Mouse (Mus musculus) induced T-regulatory cell, adult 2 months (primary cell): ENCODE measurements at regions not wholly inside any gene's neighbourhood (a gene's known extent, or its start where the extent isn't known, plus 50 kb on each side); places are given as distances from the start of the nearest gene placed in this dataset.

Experiments
- DNase-seq: peaks from one replicate; pipeline ENCODE4 v3.0.0-alpha.2; 2012; ENCODE audit warnings: low read depth

DNA sequence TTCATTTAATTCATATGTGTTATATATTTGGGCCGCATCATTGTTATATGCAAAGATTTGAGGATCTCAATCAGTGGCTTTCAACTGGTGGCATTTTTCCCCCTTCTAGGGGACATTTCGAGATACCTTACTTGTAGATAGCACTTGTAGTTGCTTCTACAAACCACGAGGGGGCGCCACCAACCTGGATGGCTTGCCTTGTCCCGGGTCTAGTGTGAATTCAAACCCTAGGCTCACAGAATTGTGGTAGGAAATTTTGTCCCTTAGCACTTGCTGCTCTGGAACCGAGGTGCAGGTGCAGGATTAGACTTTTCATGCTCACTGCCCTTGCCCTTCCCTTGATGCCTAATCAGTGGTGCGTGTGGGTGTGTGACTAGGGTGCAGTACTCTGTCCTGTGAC lies 252.2 kb downstream of the Uaca start:
- peak; percentile 74 for DNase-seq

DNA sequence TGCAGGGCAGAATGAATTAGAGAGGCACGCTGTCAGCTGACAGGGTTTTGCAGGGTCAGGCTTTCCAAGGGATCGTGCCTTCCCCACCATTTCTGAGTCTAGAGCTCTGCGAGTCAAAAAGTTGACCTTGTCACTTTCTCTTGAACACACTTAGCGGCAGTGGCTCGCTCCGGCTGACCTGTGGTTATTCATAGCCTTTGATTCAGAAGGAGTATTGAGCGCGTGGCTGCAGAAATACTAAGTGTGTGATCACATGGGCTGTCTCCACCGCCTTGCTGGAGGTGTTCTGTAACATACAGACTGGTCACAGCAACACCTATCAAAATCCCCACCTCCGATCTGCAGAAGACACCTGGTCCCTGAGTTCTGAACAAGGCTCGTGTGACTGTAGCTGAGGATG lies 252.9 kb downstream of the Uaca start:
- DNase-seq = no peak

DNA sequence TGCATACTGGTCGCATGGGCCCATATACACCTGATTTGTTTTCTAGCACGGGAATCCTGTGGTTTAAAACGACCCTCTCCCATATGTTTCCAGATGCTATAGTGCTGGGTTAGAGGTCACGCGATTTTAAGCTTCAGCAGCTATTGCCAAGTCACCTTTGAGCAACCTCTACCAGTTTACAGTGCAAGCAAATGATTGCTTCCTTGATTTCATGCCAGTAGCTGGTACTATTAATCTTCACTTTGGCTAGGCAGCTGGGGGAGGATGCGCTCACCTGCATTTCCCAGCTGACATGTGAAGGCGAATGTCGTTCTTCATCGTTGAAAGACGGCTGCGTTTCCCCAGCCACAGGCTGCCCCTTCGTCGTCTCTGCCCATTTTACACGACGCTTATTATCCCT lies 254.2 kb downstream of the Uaca start:
- DNase-seq = no peak

DNA sequence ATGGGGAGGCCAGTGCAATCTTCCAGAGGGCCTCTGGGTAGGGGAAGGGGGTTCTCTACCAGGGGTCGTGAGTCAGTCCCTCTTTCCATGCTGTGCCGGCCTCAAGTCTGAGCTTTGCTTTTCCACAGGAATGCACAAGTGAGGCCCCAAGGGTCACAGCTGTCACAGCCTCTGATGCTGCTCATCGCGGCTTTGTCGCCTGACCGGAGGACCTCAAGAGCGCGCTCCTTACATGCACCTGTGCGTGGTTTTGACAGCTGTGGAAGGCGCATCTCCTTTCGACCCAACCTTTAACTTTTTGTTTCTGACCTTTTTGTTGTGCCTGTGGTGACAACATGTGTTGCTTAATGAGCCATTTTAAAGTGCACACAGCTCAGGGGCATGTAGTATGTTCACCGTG lies 258.3 kb downstream of the Uaca start:
- no peak for DNase-seq

DNA sequence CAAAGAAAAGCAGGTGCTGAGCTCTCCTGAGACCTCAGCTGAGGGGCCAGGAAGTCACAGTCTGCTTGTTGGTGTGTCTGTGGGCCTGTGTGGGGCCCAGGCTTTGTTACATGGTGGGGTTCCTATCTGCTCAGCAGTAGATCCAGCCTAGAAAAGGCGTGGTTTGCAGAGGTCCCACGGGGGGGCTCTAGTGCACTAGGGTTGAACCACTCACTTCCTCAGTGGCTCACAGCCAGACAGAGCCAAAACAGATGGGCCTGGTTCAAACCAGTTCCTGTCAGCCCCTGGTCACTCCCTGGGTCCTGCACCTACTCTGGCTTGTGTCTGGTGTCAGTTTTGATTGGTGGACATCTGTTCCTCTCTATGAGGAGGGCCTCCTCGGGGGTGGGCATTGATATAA lies 260.1 kb downstream of the Uaca start:
- DNase-seq = peak; percentile 60

DNA sequence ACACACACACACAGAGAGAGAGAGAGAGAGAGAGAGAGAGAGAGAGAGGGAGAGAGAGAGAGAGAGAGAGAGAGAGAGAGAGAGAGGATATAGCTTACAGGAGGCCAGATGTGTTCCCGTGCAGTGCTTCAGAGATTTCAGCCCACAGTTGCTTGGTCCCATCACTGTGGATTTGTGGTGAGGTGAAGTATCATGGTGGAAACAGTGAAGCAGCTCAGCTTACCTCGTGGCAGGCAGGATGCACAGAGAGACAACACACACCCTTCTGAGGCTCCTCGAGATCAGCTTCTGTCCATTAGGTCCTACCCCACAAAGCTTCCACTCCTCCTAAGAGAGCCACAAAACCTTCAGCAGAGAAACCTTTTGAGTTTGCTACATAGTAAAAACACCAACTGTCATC lies 261.1 kb downstream of the Uaca start:
- DNase-seq = peak; percentile 45

DNA sequence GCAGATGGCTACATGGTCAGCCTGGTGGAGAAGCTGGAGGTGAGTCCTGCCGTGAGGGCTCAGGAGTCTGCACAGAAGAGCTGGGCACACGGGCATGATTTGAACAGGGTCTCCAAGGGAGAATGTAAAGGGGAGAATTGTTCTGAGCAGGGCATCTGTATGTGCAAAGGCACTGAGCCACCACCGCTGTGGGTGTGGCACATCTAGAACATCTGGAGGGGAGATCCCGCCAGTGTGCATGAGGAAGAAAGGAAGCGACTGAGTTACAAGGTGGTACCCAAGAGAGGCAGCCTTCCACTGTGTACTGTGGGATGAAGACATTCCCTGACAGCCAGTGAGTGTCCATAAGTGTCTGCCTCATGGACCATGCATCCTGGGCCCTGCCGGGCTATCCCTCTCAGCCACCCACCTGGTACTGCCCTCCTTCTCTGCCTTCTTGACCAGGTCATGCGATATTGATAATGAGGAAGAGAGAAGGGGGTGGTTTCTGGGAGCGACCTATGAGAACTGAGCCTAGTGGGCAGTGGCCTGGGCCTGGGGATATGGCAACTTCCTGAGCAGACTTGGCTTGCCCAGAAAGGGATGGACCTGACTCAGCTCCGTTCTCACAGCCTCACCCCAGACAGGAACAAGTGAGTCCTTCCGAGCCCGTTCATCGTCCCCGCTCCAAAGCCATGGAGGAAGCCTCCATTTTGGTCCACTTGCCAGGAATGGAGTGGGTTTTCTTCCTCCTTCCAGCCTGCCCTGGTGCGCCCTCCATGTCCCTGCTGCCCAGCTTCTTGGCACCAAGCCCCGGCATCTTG lies 261.8 kb downstream of the Uaca start:
- peak; percentile 29 for DNase-seq

DNA sequence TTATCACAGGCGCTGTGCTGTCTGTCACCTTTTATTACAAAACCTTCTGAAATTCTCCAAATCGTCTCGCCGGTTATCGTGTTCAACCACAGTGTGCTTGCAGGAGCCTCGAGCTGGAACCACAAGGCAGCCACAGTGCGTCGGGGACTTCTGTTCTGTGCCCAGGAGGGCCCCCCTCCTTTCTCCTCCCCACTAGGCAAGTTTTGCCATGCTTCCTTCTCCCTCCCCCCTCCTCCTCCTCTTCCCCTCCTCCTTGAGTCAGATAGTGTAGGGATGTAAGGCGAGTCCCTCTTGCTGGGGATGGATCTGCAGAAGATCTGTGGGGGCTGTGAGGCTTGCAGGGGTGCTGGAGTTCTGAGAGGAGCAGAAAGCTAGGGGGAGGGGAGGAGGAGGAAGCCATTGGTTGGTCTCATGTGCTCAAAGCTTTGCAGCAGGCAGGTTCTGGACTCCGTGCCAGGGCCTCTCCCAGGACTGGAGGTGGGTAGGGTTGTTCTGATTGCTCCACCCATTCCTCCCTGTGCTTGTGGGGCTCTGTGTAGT lies 262.5 kb downstream of the Uaca start:
- peak; percentile 66 for DNase-seq

DNA sequence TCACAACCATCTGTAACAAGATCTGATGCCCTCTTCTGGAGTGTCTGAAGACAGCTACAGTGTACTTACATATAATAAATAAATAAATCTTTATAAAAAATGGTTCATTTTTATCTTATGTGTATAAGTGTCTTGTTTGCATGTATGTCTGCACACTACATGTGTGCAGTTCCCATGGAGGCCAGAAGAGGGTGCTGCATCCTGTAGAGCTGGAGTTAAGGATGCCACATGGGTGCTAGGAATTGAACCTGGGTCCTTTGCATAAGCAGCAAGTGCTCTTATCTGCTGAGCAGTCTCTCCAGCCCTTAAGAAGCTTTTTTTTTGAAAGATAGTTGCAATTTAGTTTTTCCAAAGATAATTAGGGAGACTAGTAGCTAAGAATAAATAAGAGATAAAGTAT lies 264.9 kb downstream of the Uaca start:
- peak; percentile 23 for DNase-seq

DNA sequence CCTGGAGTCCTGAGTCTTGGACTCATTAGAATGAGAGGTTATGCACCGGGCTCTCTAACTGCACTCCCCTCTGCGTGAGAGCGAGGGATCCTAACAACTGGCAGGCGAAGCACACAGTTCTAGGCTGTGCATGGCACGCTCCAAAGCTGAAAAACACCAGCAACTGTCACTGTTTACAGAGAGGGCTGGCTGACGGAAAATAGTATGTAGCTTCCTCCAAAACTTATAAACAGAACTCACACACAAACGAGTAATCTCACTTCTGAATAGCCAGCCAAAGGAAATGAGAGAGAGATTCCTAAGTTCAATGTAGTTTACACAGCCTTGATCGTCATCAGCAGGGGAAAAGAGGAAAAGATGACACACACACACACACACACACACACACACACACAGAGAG lies 266.6 kb downstream of the Uaca start:
- DNase-seq = no peak

DNA sequence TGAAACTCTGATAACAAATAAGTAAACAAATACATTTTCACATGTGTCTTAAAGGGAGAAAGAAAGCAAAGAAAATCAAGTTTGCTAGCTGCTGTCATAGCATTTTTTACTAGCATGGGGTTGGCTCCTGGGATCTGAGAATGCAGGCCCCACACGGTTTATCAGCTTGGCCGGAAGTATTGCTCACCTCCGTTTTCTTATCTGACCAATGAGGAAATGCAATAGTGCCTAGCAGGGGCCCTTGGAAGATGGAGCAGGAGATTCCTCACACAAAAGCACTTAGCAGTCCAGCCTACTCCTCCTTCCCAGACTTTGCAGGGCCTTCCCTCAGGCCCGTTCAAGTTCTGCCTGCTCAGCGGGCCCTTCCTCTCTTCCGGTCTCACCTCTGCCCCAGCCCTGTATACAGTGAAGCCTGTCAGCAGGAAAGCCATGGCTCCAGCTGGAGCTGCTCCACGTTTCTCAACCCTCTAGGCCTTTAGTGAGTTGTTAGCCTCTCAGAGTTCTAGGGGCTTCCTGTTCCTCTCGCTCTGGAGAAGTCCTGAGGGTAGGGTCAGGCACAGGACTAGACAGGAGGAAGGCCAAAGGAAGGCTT lies 270.5 kb downstream of the Uaca start:
- DNase-seq = no peak

DNA sequence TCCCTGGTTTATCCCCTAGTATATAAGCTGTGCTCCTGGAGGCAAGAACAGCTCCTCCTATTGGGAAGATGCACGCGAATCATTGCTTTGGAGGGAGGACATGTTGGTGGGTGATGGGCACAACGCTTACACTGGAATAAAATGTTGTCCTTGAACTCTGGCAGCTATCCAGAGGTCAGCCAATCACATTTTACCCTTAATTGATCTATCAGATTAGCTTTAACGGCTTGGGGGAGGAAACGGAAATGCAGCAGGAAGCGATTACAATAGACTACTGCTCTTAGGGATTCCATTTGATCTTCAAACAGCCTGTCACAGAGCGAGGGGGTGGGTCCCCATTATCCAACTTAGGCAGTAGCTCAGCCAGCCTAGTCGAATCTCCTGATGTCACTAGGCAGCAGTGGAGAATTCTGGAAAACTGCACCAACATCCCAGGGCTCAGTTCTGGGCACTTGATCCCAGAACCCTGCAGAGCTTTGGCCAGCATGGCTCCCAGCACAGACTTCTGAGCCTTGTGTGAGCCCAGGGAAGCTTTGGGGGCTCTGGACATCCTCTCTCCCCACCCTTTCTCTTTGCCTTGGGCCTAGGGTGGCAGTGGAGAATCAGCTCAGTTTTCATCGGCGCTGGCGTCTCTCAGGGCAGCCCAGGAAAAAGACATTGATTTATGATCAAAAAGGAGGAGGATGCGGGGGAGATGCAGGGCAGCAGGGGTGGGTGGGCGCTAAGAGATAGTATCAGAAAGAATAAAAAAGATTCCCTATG lies 275.4 kb downstream of the Uaca start:
- DNase-seq = peak; percentile 21

DNA sequence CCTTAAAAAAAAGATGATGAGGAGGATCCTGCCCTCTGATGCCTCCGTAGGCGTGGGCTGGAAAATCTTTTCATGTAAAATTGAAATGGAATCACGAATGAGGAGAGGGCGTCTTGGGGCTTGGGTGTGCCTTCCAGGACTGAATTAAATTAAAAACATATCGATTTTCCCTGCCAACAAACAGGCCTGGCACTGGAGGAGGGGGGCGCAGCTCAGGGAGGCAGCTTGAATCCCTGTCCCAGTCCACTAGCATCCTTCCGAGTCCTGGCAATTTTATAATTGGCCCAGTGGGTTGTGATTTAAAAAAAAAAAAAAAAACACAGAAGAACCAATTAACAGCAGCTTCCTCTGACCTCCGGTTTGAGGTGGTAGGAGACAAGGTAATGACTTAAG lies 276.0 kb downstream of the Uaca start:
- no peak for DNase-seq

DNA sequence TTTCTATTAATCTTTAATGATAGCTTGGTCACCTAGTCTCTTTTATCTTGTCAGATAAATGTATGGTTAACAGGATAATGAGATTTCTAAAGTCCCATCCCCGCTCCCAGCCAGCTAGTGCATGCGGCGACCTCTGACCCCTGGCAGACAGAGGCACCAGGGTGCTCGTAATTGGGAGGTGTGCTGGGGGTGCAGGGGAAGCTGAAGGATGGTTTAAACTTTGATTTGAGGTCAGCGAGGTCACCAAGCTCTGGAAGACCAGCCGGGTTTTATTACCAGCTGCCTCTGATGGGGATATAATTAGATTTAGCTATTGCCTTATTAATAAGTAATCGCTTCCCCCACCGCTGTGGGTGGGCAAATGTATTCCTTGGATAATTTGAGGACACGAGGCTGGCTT lies 276.5 kb downstream of the Uaca start:
- no peak for DNase-seq

DNA sequence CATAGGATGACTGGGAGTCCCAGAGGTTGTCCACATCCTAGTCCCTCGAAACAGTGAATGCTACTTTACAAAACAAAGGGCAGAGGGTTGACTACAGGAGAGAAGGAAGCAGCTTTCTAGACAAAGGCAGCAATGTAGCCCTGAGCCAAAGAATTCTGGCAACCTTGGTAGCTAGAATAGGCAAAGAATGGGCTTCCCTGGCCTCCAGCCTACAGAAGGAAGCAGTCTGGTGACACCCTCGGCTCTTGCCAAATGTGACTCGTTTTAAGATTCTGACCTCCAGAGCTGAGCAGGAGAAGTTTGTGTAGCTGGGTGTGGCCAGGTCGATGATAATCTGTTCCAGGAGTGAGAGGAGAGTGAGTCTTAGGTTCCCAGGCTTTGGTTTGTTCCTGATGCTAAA lies 279.1 kb downstream of the Uaca start:
- DNase-seq = no peak

DNA sequence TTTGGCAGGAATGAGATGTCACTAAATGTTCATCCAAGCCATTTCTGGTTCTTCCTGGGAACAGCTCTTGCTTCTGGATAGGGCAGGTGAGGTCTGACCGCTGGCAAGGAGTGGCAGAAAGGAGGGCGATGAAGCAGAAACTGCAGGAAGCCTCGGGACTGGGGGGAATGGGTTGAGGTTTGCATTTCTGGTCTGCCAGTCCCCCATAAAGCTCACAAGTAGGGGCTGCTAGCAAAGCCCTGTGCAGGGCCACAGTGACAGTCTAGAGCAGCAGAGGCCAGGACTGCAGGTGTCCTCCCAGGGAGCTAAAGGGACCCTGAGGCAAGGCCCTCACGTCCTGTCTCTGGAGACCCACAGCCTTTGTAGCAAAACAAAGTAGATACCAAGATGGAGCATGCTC lies 280.7 kb downstream of the Uaca start:
- DNase-seq = no peak

DNA sequence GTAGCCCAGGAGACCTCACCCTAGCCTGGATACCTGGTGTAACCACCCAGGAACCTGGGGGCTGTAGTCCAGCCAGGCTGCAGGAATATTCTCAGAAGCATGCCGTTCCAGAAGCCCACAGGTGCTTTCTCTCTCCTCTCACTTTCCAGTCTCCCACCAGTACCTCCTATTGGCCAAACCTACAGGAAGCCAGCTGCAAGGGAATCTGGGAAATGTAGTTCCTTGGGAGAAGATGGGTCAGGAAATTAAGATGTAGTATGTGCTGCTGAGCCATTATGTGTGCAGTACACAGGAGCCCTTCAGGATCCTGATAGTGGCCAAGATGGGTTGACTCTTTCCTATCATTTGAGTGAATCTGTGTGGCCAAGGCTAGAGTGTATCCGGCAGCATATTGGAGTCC lies 282.8 kb downstream of the Uaca start:
- DNase-seq = no peak

DNA sequence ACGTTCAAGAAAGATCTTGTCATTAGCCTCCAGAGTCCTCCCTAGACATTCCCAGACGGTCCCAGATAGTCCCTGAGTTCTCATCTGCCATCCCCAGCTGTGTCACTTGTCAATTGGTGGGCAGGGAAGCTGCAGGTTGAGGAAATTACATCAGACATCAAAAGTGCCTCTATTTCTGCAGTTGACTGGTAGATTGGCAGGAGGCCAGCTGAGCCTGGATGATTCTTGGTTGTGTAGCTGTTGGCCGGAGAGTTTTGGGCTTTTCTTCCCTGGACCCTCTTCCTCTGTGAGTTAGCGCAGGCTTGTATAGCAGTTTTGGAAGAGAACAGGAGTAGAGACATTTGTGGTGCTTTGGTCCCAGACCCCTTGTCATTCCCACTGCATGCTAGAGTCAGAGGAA lies 283.5 kb downstream of the Uaca start:
- no peak for DNase-seq

DNA sequence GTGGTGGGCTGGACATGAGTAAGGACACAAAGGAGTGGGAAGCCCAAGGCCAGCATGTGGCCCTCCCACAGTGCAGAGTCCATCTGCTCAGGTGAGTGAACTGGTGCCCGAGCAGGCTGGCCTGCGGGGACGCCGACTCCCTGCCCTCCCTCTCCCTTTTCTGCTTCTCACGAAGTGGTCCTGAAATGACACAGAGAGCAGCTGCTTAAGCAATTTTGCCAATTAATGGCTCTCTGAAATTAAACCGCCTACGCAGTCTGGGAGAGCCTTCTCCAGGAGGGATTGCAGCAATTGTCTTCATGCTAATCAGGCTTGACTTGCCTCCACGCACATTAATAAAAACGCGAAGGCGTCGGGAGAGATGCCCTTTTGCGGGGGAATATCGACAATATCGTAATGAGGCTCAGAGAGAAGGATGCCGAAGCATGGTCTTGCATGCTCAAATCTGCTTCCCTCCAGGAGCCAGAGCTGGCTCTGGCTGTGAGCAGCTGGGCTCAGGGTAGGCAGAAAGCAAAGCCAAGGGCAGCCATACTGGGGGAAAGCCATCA lies 287.2 kb downstream of the Uaca start:
- no peak for DNase-seq

DNA sequence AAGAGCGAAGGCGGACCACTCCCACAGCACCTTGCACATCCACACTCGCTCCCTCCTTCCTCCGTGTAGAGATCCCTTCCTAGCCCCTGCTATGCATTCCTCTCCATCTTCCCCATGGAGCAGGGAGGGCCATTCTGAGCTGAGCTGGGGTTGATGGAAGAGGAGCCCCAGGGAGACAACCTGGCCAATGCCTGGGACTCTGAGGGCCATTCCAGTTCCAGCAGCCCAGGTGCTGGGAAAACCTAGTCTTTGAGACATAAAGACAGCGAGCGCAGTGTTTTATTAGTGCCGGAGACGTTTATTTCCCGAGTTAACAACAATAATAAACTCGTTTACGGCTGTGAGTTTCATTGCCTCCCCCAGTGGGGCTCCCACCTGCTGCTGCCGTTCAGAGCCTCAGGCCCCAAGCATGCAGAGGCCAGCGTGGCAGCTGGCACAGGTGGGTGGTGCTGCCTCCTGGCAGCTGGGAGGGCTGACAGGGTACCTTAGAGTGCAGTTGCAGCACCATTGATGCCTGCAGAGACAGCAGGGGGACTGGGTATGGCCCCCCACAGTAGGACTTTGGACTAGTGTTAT lies 287.4 kb upstream of the Tle3 start:
- no peak for DNase-seq

DNA sequence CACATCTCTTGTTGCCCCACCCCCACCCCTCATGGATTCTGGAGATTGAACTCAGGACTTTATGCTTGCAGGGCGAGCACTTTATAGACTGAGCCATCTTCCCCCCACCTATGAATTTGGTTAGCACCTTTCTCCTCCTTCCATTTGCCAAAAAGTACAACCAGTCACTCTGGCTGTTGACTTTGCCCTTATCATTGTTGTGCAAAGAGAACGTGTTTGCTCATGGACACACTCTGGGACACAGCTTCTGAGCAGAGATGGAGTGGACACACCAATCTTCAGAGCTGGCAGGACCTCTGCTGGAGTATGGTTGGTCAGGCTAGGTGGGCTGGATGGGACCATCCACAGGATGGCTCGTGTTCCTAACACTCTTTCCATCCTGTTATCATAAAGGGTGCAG lies 285.1 kb upstream of the Tle3 start:
- no peak for DNase-seq

DNA sequence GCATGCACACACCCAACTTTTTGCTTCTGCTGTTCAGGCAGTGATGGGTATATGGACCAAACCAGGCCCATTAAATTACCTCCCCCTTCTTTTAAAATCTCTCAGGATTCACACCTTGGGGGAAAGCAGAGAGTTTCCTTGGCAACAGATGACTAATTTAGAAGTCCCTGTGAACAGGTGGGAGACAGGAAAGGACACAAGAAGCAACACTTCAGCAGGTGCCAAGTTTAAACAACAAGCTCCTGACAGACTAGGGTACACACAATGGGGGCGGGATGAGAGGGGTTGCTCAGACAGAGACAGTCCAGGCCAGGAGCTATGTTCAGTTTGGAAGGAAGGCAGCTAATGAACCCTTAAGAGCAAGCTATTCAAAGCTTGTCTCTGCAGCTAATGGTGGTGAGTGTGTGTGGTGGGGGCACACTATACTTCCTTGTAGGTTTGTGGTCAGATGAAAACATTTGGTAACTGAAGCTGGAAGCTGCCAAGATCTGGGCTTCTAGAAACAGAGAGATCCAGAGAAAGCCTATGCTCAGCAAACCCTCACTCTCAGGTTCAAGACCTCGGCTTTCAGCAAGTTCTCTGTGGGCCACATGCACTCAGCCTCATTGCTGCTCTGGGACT lies 283.0 kb upstream of the Tle3 start:
- DNase-seq = no peak
